Mouse (Mus musculus) cerebellum, adult 2 months (tissue): ENCODE data around the gene Coq7. TPM values are rescaled to one million over a fixed set of nuclear protein-coding genes. Genes with fewer than 3 reads are reported as not detected.

ENCODE experiments used
- DNase-seq, 2 experiments: peaks; one replicate each; pipeline ENCODE4 v3.0.0; 2021
- H3K27ac ChIP-seq: fragments of 200-500 bp; 2 replicates; pipeline ENCODE4 v1.5.1; 2012; ENCODE audit warnings: low read length, control low read depth, inconsistent platforms; ENCODE audit not compliant: insufficient read depth
- H3K27me3 ChIP-seq: fragments of 200-500 bp; 2 replicates; pipeline ENCODE4 v1.6.1; 2012; ENCODE audit warnings: inconsistent platforms, mild to moderate bottlenecking, low read length, moderate library complexity; ENCODE audit not compliant: control insufficient read depth, insufficient read depth
- H3K4me1 ChIP-seq: fragments of 200-500 bp; 2 replicates; pipeline ENCODE4 v1.6.1; 2011; ENCODE audit warnings: low read length; ENCODE audit not compliant: control insufficient read depth, insufficient read depth
- H3K4me3 ChIP-seq: fragments of 200-500 bp; replicated peaks from 2 replicates; pipeline ENCODE3; 2011; ENCODE audit warnings: mild to moderate bottlenecking, low read depth, low read length, control low read depth; ENCODE audit not compliant: insufficient read depth
- CTCF ChIP-seq: fragments of 200-500 bp; IDR thresholded peaks from 2 replicates; pipeline ENCODE4 v1.5.1; 2011; ENCODE audit warnings: low read depth, mild to moderate bottlenecking, control low read depth, low read length, moderate library complexity, borderline replicate concordance; ENCODE audit not compliant: insufficient read depth
- POLR2A ChIP-seq: fragments of 200-500 bp; IDR thresholded peaks from 2 replicates; pipeline ENCODE4 v1.6.1; 2011; ENCODE audit warnings: low read length, control low read depth, borderline replicate concordance; ENCODE audit not compliant: insufficient read depth
- WGBS: fragments of 180-500 bp; shearing (Covaris S2); methylation state at CpG from one replicate; pipeline ENCODE4 v1.1.7; 2018; 5-methylcytosine and 5-hydroxymethylcytosine counted together
- polyA plus RNA-seq: library from polyadenylated mRNA; depleted of rRNA; stranded (reverse); fragments of >200 nt; gene quantifications from 2 replicates; pipeline ENCODE4 v1.2.3, GENCODE M21; 2012

Coq7 gene
- polyA plus RNA-seq, 1 experiment = 93.2 TPM

- H3K27ac ChIP-seq = no peak overlapping the region
- DNase-seq = no peak
- no peak overlapping the region for H3K4me3 ChIP-seq
- WGBS = 89% methylated on average over 9 of the region's 9 CpGs
- peaks cover 3% of the 10 kb centered on the region; the same call in 1 of the 2 replicates for H3K27me3 ChIP-seq
- TF ChIP-seq POLR2A = no peak
- no peak for TF ChIP-seq CTCF
- no peaks in the 10 kb centered on the region for H3K4me1 ChIP-seq
Observed at GRCm38 (mm10) chr7:118493892-118494291, 39.3 kb downstream of the Coq7 start.

GRCm38 (mm10) chr7:118491431-118492147 lies 41.6 kb downstream of the Coq7 start, which contains the start of gene Itpripl2:
Gene Itpripl2 (minus strand): TSS chr7:118491975.
- H3K27ac ChIP-seq = peak within 1 kb of the TSS; percentile 31; the same call in 1 of the 2 replicates
- DNase-seq = peak in 1 of 2 experiments; percentile 10
- H3K4me1 ChIP-seq = no peaks in the 10 kb centered on the region
- WGBS = under 1% methylated on average over 55 of the region's 55 CpGs
- TF ChIP-seq POLR2A (no peak), CTCF (no peak)
- H3K4me3 ChIP-seq = no peak within 1 kb of the TSS
- H3K27me3 ChIP-seq = peaks cover 3% of the 10 kb centered on the region; the same call in 1 of the 2 replicates

DNA sequence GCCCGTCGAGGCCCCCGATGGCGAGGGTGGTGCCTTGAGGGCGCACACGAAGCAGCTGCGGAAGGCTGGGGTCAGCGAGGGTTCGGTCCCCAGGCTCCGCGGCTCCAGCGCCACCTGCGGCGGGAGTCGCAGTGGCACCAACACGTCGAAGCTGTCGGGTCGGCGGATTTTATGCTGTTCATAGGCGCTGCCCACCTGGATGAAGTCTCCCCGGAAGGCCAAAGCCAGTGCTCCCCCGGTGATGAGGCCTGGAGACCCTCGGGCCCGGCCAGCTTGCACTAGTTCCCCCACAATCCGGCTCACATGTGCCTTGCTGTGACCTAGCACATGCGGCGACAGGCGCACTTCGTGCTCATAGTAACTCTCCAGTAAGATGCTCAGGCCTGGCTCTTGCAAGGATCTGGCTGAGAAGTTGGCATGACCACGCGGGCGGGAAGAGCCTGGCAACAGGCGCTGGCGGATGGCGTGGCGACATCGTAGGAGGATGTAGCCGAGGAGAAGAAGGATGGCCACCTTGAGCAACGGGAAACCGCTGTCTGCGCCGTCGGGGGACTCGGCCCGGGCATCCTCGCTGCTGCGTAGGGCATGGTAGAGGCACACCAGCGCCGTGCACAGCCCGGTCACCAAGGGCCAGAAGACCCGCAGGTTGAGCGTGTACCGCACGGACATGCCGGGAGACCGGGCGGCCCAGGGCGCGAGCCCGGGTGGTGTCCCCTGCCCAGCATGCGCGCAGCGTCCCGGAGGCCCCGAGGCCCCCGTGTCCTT lies 42.3 kb downstream of the Coq7 start:
- Histone ChIP-seq H3K4me3 (no peak overlapping the region), H3K27ac (no peak overlapping the region), H3K27me3 (peaks cover 3% of the 10 kb centered on the region; the same call in 1 of the 2 replicates), H3K4me1 (no peaks in the 10 kb centered on the region)
- no peak for DNase-seq
- TF ChIP-seq CTCF (no peak), POLR2A (no peak)
- 2% methylated on average over 67 of the region's 67 CpGs for WGBS

DNA sequence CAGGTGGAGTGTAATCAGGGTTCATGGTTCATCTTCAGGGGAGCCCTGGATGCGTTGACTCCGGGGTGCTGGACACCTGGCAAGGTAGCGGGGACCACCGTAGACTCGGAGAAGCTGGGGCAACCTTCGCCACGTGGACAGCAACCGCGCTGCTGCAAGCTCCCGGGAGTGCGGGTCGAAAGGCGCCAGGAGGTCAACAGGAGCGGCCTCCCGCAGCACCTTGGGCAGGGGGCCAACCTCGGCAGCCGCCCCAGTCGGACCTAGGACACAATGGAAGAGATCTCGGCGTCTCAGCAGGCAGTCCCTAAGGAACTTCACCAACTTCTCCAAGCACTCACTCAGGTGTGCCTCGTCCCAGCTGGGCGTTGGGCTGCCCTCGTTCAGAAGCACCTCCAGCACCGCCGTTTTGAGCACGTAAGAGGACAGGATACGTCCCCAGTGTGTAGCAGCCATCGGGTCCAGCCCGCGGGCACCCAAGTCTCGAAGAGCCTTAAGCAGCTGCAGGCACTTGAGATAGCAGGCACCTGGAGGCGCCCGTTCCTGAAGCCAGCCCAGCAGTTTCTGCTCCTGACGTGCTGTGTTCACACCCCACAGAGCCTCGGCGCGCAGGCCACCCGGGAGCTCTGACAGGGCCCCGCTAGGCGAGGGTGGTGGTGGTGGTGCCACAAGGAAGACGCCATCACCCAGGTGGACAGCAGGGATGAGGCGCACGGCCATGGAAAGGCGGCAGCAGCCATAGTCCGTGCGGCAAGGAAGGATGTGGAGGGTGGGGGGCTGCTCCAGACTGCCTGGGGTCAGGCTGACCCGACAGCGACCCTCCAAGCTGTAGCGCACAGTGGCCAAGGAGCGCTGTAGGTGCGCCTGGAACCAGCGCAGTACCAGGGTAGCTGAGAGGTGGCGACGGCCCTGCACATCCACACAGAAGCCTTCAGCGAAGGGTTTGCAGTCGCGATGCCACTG lies 43.2 kb downstream of the Coq7 start:
- Histone ChIP-seq H3K4me1 (no peaks in the 10 kb centered on the region), H3K4me3 (no peak overlapping the region), H3K27ac (no peak overlapping the region), H3K27me3 (peaks cover 3% of the 10 kb centered on the region; the same call in 1 of the 2 replicates)
- 22% methylated on average over 57 of the region's 57 CpGs for WGBS
- no peak for TF ChIP-seq CTCF
- TF ChIP-seq POLR2A = no peak
- no peak for DNase-seq

DNA sequence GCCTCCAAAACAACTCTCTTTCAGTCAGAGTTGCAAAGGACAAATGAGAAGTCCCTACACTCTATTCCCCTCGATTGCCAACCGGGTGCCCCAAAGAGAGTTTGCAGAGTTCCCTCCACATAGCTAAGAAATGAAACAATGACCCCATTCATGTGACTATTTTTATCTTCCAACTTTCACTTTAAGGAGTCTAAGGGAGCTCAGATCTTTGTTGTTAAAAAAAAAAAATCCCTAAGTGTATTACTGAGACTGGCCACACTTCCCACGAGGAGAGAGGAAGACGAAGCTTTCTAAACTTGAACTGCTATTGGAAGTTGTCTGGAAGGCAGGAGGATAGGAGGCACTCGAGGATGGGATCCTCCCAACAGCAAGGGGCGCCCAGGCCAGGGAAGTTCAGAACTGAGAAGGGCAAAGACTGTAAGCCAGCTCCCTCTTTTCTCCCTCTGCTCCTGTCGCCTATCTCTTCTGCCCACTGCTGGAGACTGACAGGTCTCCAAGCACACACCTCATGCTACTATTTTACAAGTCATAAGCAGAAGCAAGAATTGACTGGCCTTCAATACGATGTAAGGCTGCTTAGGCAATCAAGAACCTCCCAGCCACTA lies 45.0 kb downstream of the Coq7 start:
- H3K27ac ChIP-seq = no peak overlapping the region
- no peak overlapping the region for H3K4me3 ChIP-seq
- no peak for TF ChIP-seq CTCF
- TF ChIP-seq POLR2A = no peak
- WGBS = 38% methylated on average over 8 of the region's 8 CpGs
- H3K4me1 ChIP-seq = no peaks in the 10 kb centered on the region
- DNase-seq = no peak
- H3K27me3 ChIP-seq = peaks cover 3% of the 10 kb centered on the region; the same call in 1 of the 2 replicates

DNA sequence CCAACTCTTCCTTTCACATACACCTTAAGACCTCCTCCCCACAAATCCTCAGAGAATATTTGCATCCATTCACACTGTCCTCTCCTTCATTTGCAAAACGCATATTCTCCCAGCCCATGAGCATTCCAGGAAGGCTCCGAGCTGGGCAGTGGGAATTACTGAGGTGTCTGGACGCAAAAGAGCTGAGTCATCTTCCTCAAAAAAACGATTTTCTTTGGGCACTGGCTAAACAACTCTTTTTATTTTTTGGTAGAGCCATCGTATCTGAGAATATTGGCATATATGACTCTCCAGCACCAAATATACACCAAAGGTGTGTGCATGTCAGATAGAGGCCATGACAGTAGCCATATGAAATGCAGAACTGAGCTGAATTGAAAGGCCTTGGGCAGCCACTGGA lies 46.2 kb downstream of the Coq7 start:
- TF ChIP-seq POLR2A (no peak), CTCF (no peak)
- peaks cover 3% of the 10 kb centered on the region; the same call in 1 of the 2 replicates for H3K27me3 ChIP-seq
- no peak overlapping the region for H3K4me3 ChIP-seq
- no peak overlapping the region for H3K27ac ChIP-seq
- 63% methylated on average over 5 of the region's 5 CpGs for WGBS
- no peaks in the 10 kb centered on the region for H3K4me1 ChIP-seq
- no peak for DNase-seq

DNA sequence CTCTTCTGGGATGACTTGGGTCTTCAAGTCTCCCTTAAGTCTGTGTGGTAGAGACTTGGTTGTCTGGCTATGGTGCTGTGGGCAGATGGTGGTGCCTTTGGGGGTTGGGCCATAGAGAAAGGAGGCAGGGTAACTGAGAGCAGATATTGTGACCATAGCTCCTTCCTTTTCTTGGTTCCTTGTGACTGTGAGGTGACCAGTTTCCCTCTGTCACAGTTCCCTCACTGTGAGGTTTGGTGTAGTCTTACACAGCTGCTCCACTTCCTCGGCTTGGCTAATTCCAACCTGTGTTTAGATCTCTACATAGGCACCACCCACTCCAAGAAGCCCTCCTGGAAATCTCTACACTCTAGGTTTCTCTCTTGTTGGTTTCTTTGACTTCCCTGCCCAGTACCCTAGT lies 49.2 kb downstream of the Coq7 start:
- 83% methylated on average over 1 of the region's 1 CpGs for WGBS
- Histone ChIP-seq H3K27me3 (no peaks in the 10 kb centered on the region), H3K4me3 (no peak overlapping the region), H3K4me1 (no peaks in the 10 kb centered on the region), H3K27ac (no peak overlapping the region)
- TF ChIP-seq CTCF = no peak
- no peak for TF ChIP-seq POLR2A
- DNase-seq = no peak
